Mouse (Mus musculus) lung, adult 2 months (tissue): ENCODE data around the gene Fbxl16. TPM values are rescaled to one million over a fixed set of nuclear protein-coding genes. Genes with fewer than 3 reads are reported as not detected.

ENCODE experiments used
- DNase-seq: peaks from one replicate; pipeline ENCODE4 v3.0.0; 2022
- H3K4me1 ChIP-seq: fragments of 200-500 bp; 2 replicates; pipeline ENCODE4 v1.6.1; 2011; ENCODE audit warnings: low read length; ENCODE audit not compliant: control insufficient read depth, insufficient read depth
- H3K4me3 ChIP-seq: fragments of 200-500 bp; replicated peaks from 2 replicates; pipeline ENCODE3; 2011; ENCODE audit warnings: low read depth, mild to moderate bottlenecking, control low read depth, low read length; ENCODE audit errors: extremely low read depth
- CTCF ChIP-seq: fragments of 200-500 bp; IDR thresholded peaks from 2 replicates; pipeline ENCODE4 v1.5.1; 2011; ENCODE audit warnings: mild to moderate bottlenecking, low read length, control low read depth; ENCODE audit not compliant: insufficient read depth
- POLR2A ChIP-seq: fragments of 200-500 bp; IDR thresholded peaks from 2 replicates; pipeline ENCODE4 v1.6.1; 2011; ENCODE audit warnings: low read depth, mild to moderate bottlenecking, control low read depth, low read length, borderline replicate concordance; ENCODE audit errors: extremely low read depth
- WGBS: fragments of 180-500 bp; shearing (Covaris S2); methylation state at CpG from one replicate; pipeline ENCODE4 v1.1.7; 2018; 5-methylcytosine and 5-hydroxymethylcytosine counted together
- polyA plus RNA-seq: library from polyadenylated mRNA; depleted of rRNA; stranded (reverse); fragments of >200 nt; gene quantifications from 2 replicates; pipeline ENCODE4 v1.2.3, GENCODE M21; 2012

Gene Fbxl16
- polyA plus RNA-seq, 1 experiment = 5.0 TPM

GRCm38 (mm10) chr17:25831451-25832281 is 22.8 kb downstream of the Fbxl16 start:
- no peak for DNase-seq
- Histone ChIP-seq H3K4me3 (peak overlapping the region; percentile 77), H3K4me1 (peaks cover 28% of the 10 kb centered on the region)
- WGBS = 40% methylated on average over 21 of the region's 21 CpGs
- no peak for TF ChIP-seq POLR2A
- no peak for TF ChIP-seq CTCF

- H3K4me1 ChIP-seq = peaks cover 31% of the 10 kb centered on the region
- peak; percentile 99 for DNase-seq
- TF ChIP-seq CTCF (no peak), POLR2A (peak; percentile 51)
- peak overlapping the region; percentile 84 for H3K4me3 ChIP-seq
- under 1% methylated on average over 77 of the region's 77 CpGs for WGBS
Observed at GRCm38 (mm10) chr17:25832436-25833290, 23.8 kb downstream of the Fbxl16 start.

GRCm38 (mm10) chr17:25833291-25833663 is 24.4 kb downstream of the Fbxl16 start, which contains the start of gene Stub1:
Gene Stub1, minus strand, starts transcription at chr17:25833404.
- WGBS = under 1% methylated on average over 24 of the region's 24 CpGs
- Histone ChIP-seq H3K4me1 (peaks cover 30% of the 10 kb centered on the region), H3K4me3 (peak within 1 kb of the TSS; percentile 84)
- DNase-seq = no peak
- no peak for TF ChIP-seq CTCF
- TF ChIP-seq POLR2A = no peak; the same call in 1 of the 2 replicates

GRCm38 (mm10) chr17:25833961-25834594 is 25.2 kb downstream of the Fbxl16 start:
- TF ChIP-seq POLR2A (no peak), CTCF (no peak)
- Histone ChIP-seq H3K4me3 (peak overlapping the region; percentile 84), H3K4me1 (peaks cover 27% of the 10 kb centered on the region)
- 28% methylated on average over 6 of the region's 6 CpGs for WGBS
- peak; percentile 29 for DNase-seq

- TF ChIP-seq POLR2A = no peak
- no peak for TF ChIP-seq CTCF
- peaks cover 24% of the 10 kb centered on the region for H3K4me1 ChIP-seq
- DNase-seq = no peak
- WGBS = 79% methylated on average over 12 of the region's 12 CpGs
- H3K4me3 ChIP-seq = no peak overlapping the region
Observed at GRCm38 (mm10) chr17:25834595-25835222, 25.8 kb downstream of the Fbxl16 start.

GRCm38 (mm10) chr17:25835301-25835700 is 26.4 kb downstream of the Fbxl16 start:
- Histone ChIP-seq H3K4me3 (no peak overlapping the region), H3K4me1 (peaks cover 23% of the 10 kb centered on the region)
- WGBS = 86% methylated on average over 7 of the region's 7 CpGs
- TF ChIP-seq CTCF = no peak
- no peak for TF ChIP-seq POLR2A
- no peak for DNase-seq

GRCm38 (mm10) chr17:25835816-25836215 is 26.9 kb downstream of the Fbxl16 start:
- WGBS = 87% methylated on average over 16 of the region's 16 CpGs
- Histone ChIP-seq H3K4me1 (peaks cover 23% of the 10 kb centered on the region), H3K4me3 (no peak overlapping the region)
- DNase-seq = no peak
- TF ChIP-seq POLR2A = no peak
- TF ChIP-seq CTCF = no peak

GRCm38 (mm10) chr17:25836397-25837075 is 27.7 kb downstream of the Fbxl16 start:
- TF ChIP-seq POLR2A = no peak
- no peak for TF ChIP-seq CTCF
- peak overlapping the region; percentile 35 for H3K4me3 ChIP-seq
- 26% methylated on average over 23 of the region's 23 CpGs for WGBS
- DNase-seq = no peak
- H3K4me1 ChIP-seq = peaks cover 20% of the 10 kb centered on the region
